Comparison of ENCODE assay signal across 8 mouse cellular contexts in genomic region chr15:77254128-77254527, GRCm38 (mm10). TPM values are rescaled to one million over a fixed set of nuclear protein-coding genes. Genes with fewer than 3 reads are reported as not detected.
DNase-seq lines count a peak whose midpoint lies in the region; ATAC-seq and TF ChIP-seq lines count a peak whose summit lies in the region.

No protein-coding gene starts in this region.

- DNase-seq in intestine, embryonic 14.5 days (ENCODE audit: low spot score) = no peak
- DNase-seq in adrenal gland, postnatal 10 days = peak; percentile 48
- DNase-seq in gastrocnemius, adult 2 months = peak; percentile 69
- no peak for DNase-seq in left cerebral cortex, adult 8-10 months (ENCODE audit: low spot score in 2 of 2)

- peaks cover 37% of the 10 kb centered on the region for H3K4me1 ChIP-seq in intestine, embryonic 14.5 days (replicated peaks; ENCODE audit: control insufficient read depth, insufficient read depth, low read length)
- peaks cover 10% of the 10 kb centered on the region; the same call in 1 of the 2 replicates for H3K4me1 ChIP-seq in intestine, postnatal 0 days (replicated peaks; ENCODE audit: control insufficient read depth, insufficient read depth, low read length)
- peaks cover 30% of the 10 kb centered on the region for H3K4me1 ChIP-seq in hindbrain, embryonic 15.5 days (replicated peaks)
- H3K4me1 ChIP-seq in liver, embryonic 15.5 days (replicated peaks) = peaks cover 13% of the 10 kb centered on the region; the same call in 1 of the 2 replicates

- no peak overlapping the region for H3K4me2 ChIP-seq in intestine, embryonic 14.5 days (ENCODE audit: low read length)
- no peak overlapping the region for H3K4me2 ChIP-seq in intestine, postnatal 0 days (replicated peaks; ENCODE audit: low read depth)
- no peak overlapping the region for H3K4me2 ChIP-seq in hindbrain, embryonic 15.5 days
- H3K4me2 ChIP-seq in liver, embryonic 15.5 days = no peak overlapping the region

- peak overlapping the region; percentile 69; the same call in 1 of the 2 replicates for H3K27ac ChIP-seq in intestine, embryonic 14.5 days (ENCODE audit: low read depth)
- no peak overlapping the region; the same call in 1 of the 2 replicates for H3K27ac ChIP-seq in intestine, postnatal 0 days (ENCODE audit: low read depth, low read length)
- peak overlapping the region; percentile 75 for H3K27ac ChIP-seq in gastrocnemius, adult 2 months
- H3K27ac ChIP-seq in hindbrain, embryonic 15.5 days (replicated peaks) = peak overlapping the region; percentile 33
- H3K27ac ChIP-seq in liver, embryonic 15.5 days (replicated peaks) = peak overlapping the region; percentile 41; the same call in 1 of the 2 replicates

- TF ChIP-seq CTCF in intestine, postnatal 0 days (IDR thresholded peaks at IDR 0.05; ENCODE audit: low read depth) = no peak
- no peak for TF ChIP-seq CTCF in gastrocnemius, adult 2 months (IDR thresholded peaks at IDR 0.05)

- intact Hi-C loops in gastrocnemius, adult 2 months (cut with DNase I) = no loop called here

- H3K9me3 ChIP-seq in intestine, embryonic 14.5 days (ENCODE audit: control insufficient read depth, low read length) = no peaks in the 10 kb centered on the region
- no peaks in the 10 kb centered on the region for H3K9me3 ChIP-seq in intestine, postnatal 0 days (ENCODE audit: control insufficient read depth)
- no peaks in the 10 kb centered on the region for H3K9me3 ChIP-seq in hindbrain, embryonic 15.5 days
- no peaks in the 10 kb centered on the region for H3K9me3 ChIP-seq in liver, embryonic 15.5 days (replicated peaks)

- 56% methylated on average over 2 of the region's 2 CpGs for WGBS in intestine, embryonic 14.5 days
- WGBS in intestine, postnatal 0 days = 36% methylated on average over 2 of the region's 2 CpGs
- WGBS in hindbrain, embryonic 15.5 days = 47% methylated on average over 2 of the region's 2 CpGs
- 35% methylated on average over 2 of the region's 2 CpGs for WGBS in liver, embryonic 15.5 days (ENCODE audit: insufficient replicate concordance)

- no peak overlapping the region for H3K4me3 ChIP-seq in intestine, embryonic 14.5 days (ENCODE audit: low read depth, low read length)
- H3K4me3 ChIP-seq in intestine, postnatal 0 days (ENCODE audit: low read depth, low read length) = no peak overlapping the region
- H3K4me3 ChIP-seq in gastrocnemius, adult 2 months = no peak overlapping the region
- no peak overlapping the region for H3K4me3 ChIP-seq in hindbrain, embryonic 15.5 days
- no peak overlapping the region for H3K4me3 ChIP-seq in liver, embryonic 15.5 days (replicated peaks)

- no peak for ATAC-seq in intestine, embryonic 14.5 days (replicated peaks; ENCODE audit: low FRiP score, low TSS enrichment, low read depth)
- ATAC-seq in intestine, postnatal 0 days = no peak
- ATAC-seq in hindbrain, embryonic 15.5 days (ENCODE audit: low FRiP score, low read depth) = peak; percentile 27; the same call in 1 of the 2 replicates
- ATAC-seq in liver, embryonic 15.5 days (ENCODE audit: insufficient read depth) = no peak
- ATAC-seq in granulocyte monocyte progenitor cell, adult 5-6 weeks (replicated peaks; ENCODE audit: poor library complexity, severe bottlenecking) = no peak

- H3K27me3 ChIP-seq in intestine, embryonic 14.5 days (replicated peaks; ENCODE audit: control insufficient read depth, insufficient read depth, low read length) = no peaks in the 10 kb centered on the region
- H3K27me3 ChIP-seq in intestine, postnatal 0 days (replicated peaks; ENCODE audit: control insufficient read depth, insufficient read depth, low read length) = no peaks in the 10 kb centered on the region
- no peaks in the 10 kb centered on the region for H3K27me3 ChIP-seq in hindbrain, embryonic 15.5 days
- H3K27me3 ChIP-seq in liver, embryonic 15.5 days = no peaks in the 10 kb centered on the region

- no peaks in the 10 kb centered on the region for H3K36me3 ChIP-seq in intestine, embryonic 14.5 days (ENCODE audit: control insufficient read depth, insufficient read depth, low read length)
- no peaks in the 10 kb centered on the region for H3K36me3 ChIP-seq in intestine, postnatal 0 days (ENCODE audit: control insufficient read depth, insufficient read depth)
- H3K36me3 ChIP-seq in hindbrain, embryonic 15.5 days = no peaks in the 10 kb centered on the region
- no peaks in the 10 kb centered on the region for H3K36me3 ChIP-seq in liver, embryonic 15.5 days (replicated peaks)

- no peak overlapping the region for H3K9ac ChIP-seq in intestine, embryonic 14.5 days (ENCODE audit: low read length)
- no peak overlapping the region for H3K9ac ChIP-seq in intestine, postnatal 0 days (ENCODE audit: low read depth, low read length)
- H3K9ac ChIP-seq in hindbrain, embryonic 15.5 days = no peak overlapping the region
- H3K9ac ChIP-seq in liver, embryonic 15.5 days = no peak overlapping the region

RNA-seq across cellular contexts. Expression of gene Rbfox2, which starts 52.7 kb away (rescaled TPM):
- polyA plus RNA-seq in intestine, embryonic 14.5 days (2014; fragmentation: Nextera tagmentation; extraction: Ambion mirVana) = 67.8 and 72.2 TPM in 2 replicates
- 16.8 and 20.3 TPM in 2 replicates for polyA plus RNA-seq in intestine, postnatal 0 days (2015; fragmentation: Nextera tagmentation; extraction: Ambion mirVana)
- 10 to 100 TPM; 64.8 to 89.9 TPM for total RNA-seq in adrenal gland, postnatal 10 days (2021)
- total RNA-seq in gastrocnemius, adult 2 months (2021) = 10 to 100 TPM; 48.2 to 78.6 TPM
- polyA plus RNA-seq in hindbrain, embryonic 15.5 days (2015; fragmentation: Nextera tagmentation; extraction: Ambion mirVana) = 140 and 151 TPM in 2 replicates
- polyA plus RNA-seq in liver, embryonic 15.5 days (2015; fragmentation: Nextera tagmentation; extraction: Ambion mirVana) = 9.8 and 10.8 TPM in 2 replicates
- 100 to 1,000 TPM; 211 to 245 (median 225) TPM for total RNA-seq in left cerebral cortex, adult 8-10 months (2022)
- total RNA-seq in granulocyte monocyte progenitor cell, adult 5-6 weeks (2014; fragmentation: Nextera tagmentation) = 0.19 and 0.24 TPM in 2 replicates
- 2.8 and 3.6 TPM in 2 replicates for total RNA-seq in granulocyte monocyte progenitor cell, adult 5-6 weeks (2017)

Comparison
In these comparisons a context has a peak if more than half of its experiments do, and no peak if none do; other contexts are left out.
1. DNase-seq: peak in adrenal gland, postnatal 10 days (single experiment) and gastrocnemius, adult 2 months (single experiment); none in intestine, embryonic 14.5 days (single experiment) and left cerebral cortex, adult 8-10 months (0 of 2).
2. RNA of gene Rbfox2, which starts 52.7 kb away (total RNA-seq): 211 to 245 TPM in left cerebral cortex, adult 8-10 months, 64.8 to 89.9 TPM in adrenal gland, postnatal 10 days and 48.2 to 78.6 TPM in gastrocnemius, adult 2 months; 0.19 to 3.6 TPM in granulocyte monocyte progenitor cell, adult 5-6 weeks; every median in the first group is over 10 times any median in the second.